16 mouse cellular contexts compared by ENCODE assay signal in genomic region chr1:36647631-36648030, GRCm38 (mm10). TPM values are rescaled to one million over a fixed set of nuclear protein-coding genes. Genes with fewer than 3 reads are reported as not detected.
A peak's percentile ranks its signal among the peaks of the same experiment; 100 is the strongest.
DNase-seq lines count a peak whose midpoint lies in the region; ATAC-seq and TF ChIP-seq lines count a peak whose summit lies in the region.
"Had no signal": no experiment of that assay in that cellular context is flagged by ENCODE, and none has a peak within 500 bp of the region (broad histone marks: within the 10 kb centered on the region; RNA-seq: fewer than 3 reads in every experiment).

No protein-coding gene starts in this region.

- no peak for DNase-seq in hindbrain, embryonic 10.5 days (ENCODE audit: low spot score)
- DNase-seq in hindbrain, embryonic 14.5 days (ENCODE audit: low spot score), result no peak
- DNase-seq in lung, postnatal 0 days (ENCODE audit: low spot score), result peak; percentile 26
- DNase-seq in lung, postnatal 4 days, result no peak
- peak; percentile 42 for DNase-seq in fat pad, adult 2 months (ENCODE audit: extremely low read depth, low read depth, low spot score)
- DNase-seq in gastrocnemius, postnatal 4 days (ENCODE audit: low spot score in 2 of 2), result no peak
- DNase-seq: cerebellum, adult 9-11 months had no signal

- 0 out of 2 replicates have a peak overlapping the region, but pooled peaks have one; percentile 16 for H3K27ac ChIP-seq in hindbrain, embryonic 10.5 days
- no peak overlapping the region for H3K27ac ChIP-seq in hindbrain, embryonic 14.5 days
- no peak overlapping the region for H3K27ac ChIP-seq in lung, postnatal 0 days (ENCODE audit: low read length)
- H3K27ac ChIP-seq in stomach, embryonic 15.5 days, result peak overlapping the region; percentile 64
- no peak overlapping the region for H3K27ac ChIP-seq in midbrain, embryonic 13.5 days
- H3K27ac ChIP-seq: embryonic facial prominence, embryonic 10.5 days; heart, embryonic 15.5 days; limb, embryonic 15.5 days; neural tube, embryonic 12.5 days had no signal

- H3K4me2 ChIP-seq in hindbrain, embryonic 14.5 days (replicated peaks), result no peak overlapping the region
- H3K4me2 ChIP-seq in lung, postnatal 0 days (replicated peaks; ENCODE audit: low read depth, low read length), result no peak overlapping the region
- H3K4me2 ChIP-seq in stomach, embryonic 15.5 days, result no peak overlapping the region
- no peak overlapping the region for H3K4me2 ChIP-seq in midbrain, embryonic 13.5 days (replicated peaks)
- H3K4me2 ChIP-seq: heart, embryonic 15.5 days; limb, embryonic 15.5 days; midbrain, embryonic 11.5 days; neural tube, embryonic 12.5 days had no signal

- TF ChIP-seq CTCF in lung, postnatal 0 days (IDR thresholded peaks at IDR 0.05), result peak; percentile 38

- H3K27me3 ChIP-seq in hindbrain, embryonic 10.5 days (ENCODE audit: insufficient read depth, poor library complexity, severe bottlenecking), result no peaks in the 10 kb centered on the region
- H3K27me3 ChIP-seq in hindbrain, embryonic 14.5 days (ENCODE audit: control insufficient read depth, insufficient read depth, low read length), result no peaks in the 10 kb centered on the region
- H3K27me3 ChIP-seq in lung, postnatal 0 days (replicated peaks; ENCODE audit: insufficient read depth, low read length), result no peaks in the 10 kb centered on the region
- H3K27me3 ChIP-seq in stomach, embryonic 15.5 days (replicated peaks), result no peaks in the 10 kb centered on the region
- no peaks in the 10 kb centered on the region for H3K27me3 ChIP-seq in midbrain, embryonic 13.5 days
- H3K27me3 ChIP-seq: heart, embryonic 15.5 days; limb, embryonic 15.5 days; neural tube, embryonic 12.5 days had no signal

- whole genome bisulfite sequencing in hindbrain, embryonic 10.5 days, result 59% methylated on average over 5 of the region's 5 CpGs
- 59% methylated on average over 5 of the region's 5 CpGs for WGBS in hindbrain, embryonic 14.5 days
- 40% methylated on average over 5 of the region's 5 CpGs for WGBS in lung, postnatal 0 days
- 52% methylated on average over 5 of the region's 5 CpGs for WGBS in stomach, embryonic 15.5 days
- 70% methylated on average over 5 of the region's 5 CpGs for WGBS in midbrain, embryonic 13.5 days

- H3K9me3 ChIP-seq in hindbrain, embryonic 10.5 days, result no peaks in the 10 kb centered on the region
- H3K9me3 ChIP-seq in hindbrain, embryonic 14.5 days (ENCODE audit: control insufficient read depth, low read length), result no peaks in the 10 kb centered on the region
- no peaks in the 10 kb centered on the region for H3K9me3 ChIP-seq in lung, postnatal 0 days (ENCODE audit: low read length)
- no peaks in the 10 kb centered on the region for H3K9me3 ChIP-seq in stomach, embryonic 15.5 days
- H3K9me3 ChIP-seq in midbrain, embryonic 13.5 days, result no peaks in the 10 kb centered on the region
- H3K9me3 ChIP-seq: embryonic facial prominence, embryonic 10.5 days; heart, embryonic 15.5 days; limb, embryonic 15.5 days; neural tube, embryonic 12.5 days had no signal

- H3K9ac ChIP-seq in hindbrain, embryonic 14.5 days, result no peak overlapping the region
- H3K9ac ChIP-seq in lung, postnatal 0 days (replicated peaks; ENCODE audit: low read depth), result no peak overlapping the region
- no peak overlapping the region for H3K9ac ChIP-seq in stomach, embryonic 15.5 days
- no peak overlapping the region for H3K9ac ChIP-seq in midbrain, embryonic 13.5 days (replicated peaks)
- H3K9ac ChIP-seq: heart, embryonic 15.5 days; limb, embryonic 15.5 days; neural tube, embryonic 12.5 days had no signal

- H3K4me1 ChIP-seq in hindbrain, embryonic 10.5 days (replicated peaks), result peaks cover 11% of the 10 kb centered on the region
- no peaks in the 10 kb centered on the region for H3K4me1 ChIP-seq in hindbrain, embryonic 14.5 days (replicated peaks; ENCODE audit: control insufficient read depth, insufficient read depth, low read length)
- no peaks in the 10 kb centered on the region for H3K4me1 ChIP-seq in lung, postnatal 0 days (ENCODE audit: insufficient read depth, low read depth, low read length)
- H3K4me1 ChIP-seq in stomach, embryonic 15.5 days, result no peaks in the 10 kb centered on the region
- H3K4me1 ChIP-seq in midbrain, embryonic 13.5 days (replicated peaks), result peaks cover 4% of the 10 kb centered on the region; the same call in 1 of the 2 replicates
- H3K4me1 ChIP-seq: heart, embryonic 15.5 days; limb, embryonic 15.5 days; neural tube, embryonic 12.5 days had no signal

- no peak for TF ChIP-seq EP300 in lung, postnatal 0 days (IDR thresholded peaks at IDR 0.05)

- ATAC-seq in hindbrain, embryonic 14.5 days (ENCODE audit: low FRiP score), result no peak
- peak; percentile 61 for ATAC-seq in lung, postnatal 0 days
- peak; percentile 75 for ATAC-seq in stomach, embryonic 15.5 days (ENCODE audit: insufficient read depth, low FRiP score, low read depth)
- no peak for ATAC-seq in midbrain, embryonic 13.5 days
- ATAC-seq: inflammation-experienced regulatory T-cells, adult 6 months had no signal

- H3K36me3 ChIP-seq in hindbrain, embryonic 10.5 days, result no peaks in the 10 kb centered on the region
- H3K36me3 ChIP-seq in hindbrain, embryonic 14.5 days (replicated peaks; ENCODE audit: control insufficient read depth, insufficient read depth), result no peaks in the 10 kb centered on the region
- H3K36me3 ChIP-seq in lung, postnatal 0 days (ENCODE audit: insufficient read depth, low read length), result no peaks in the 10 kb centered on the region
- no peaks in the 10 kb centered on the region for H3K36me3 ChIP-seq in stomach, embryonic 15.5 days
- H3K36me3 ChIP-seq in midbrain, embryonic 13.5 days, result no peaks in the 10 kb centered on the region
- H3K36me3 ChIP-seq: embryonic facial prominence, embryonic 10.5 days; heart, embryonic 15.5 days; limb, embryonic 15.5 days; neural tube, embryonic 12.5 days had no signal

- no peak overlapping the region for H3K4me3 ChIP-seq in hindbrain, embryonic 10.5 days
- H3K4me3 ChIP-seq in hindbrain, embryonic 14.5 days (replicated peaks; ENCODE audit: low read length), result no peak overlapping the region
- no peak overlapping the region for H3K4me3 ChIP-seq in lung, postnatal 0 days (ENCODE audit: low read depth, low read length)
- no peak overlapping the region for H3K4me3 ChIP-seq in stomach, embryonic 15.5 days (replicated peaks)
- H3K4me3 ChIP-seq in midbrain, embryonic 13.5 days (replicated peaks), result no peak overlapping the region
- H3K4me3 ChIP-seq: embryonic facial prominence, embryonic 10.5 days; heart, embryonic 15.5 days; limb, embryonic 15.5 days; neural tube, embryonic 12.5 days had no signal

RNA-seq across cellular contexts. Expression of gene Fam178b, which starts 35.4 kb away (rescaled TPM):
- 0.42 and 0.46 TPM in 2 replicates for polyA plus RNA-seq in hindbrain, embryonic 10.5 days (2016; fragmentation: Nextera tagmentation; extraction: Ambion mirVana)
- polyA plus RNA-seq in hindbrain, embryonic 14.5 days (2014; fragmentation: Nextera tagmentation; extraction: Ambion mirVana), result not detected in 2 replicates
- polyA plus RNA-seq in lung, postnatal 0 days (2015; fragmentation: Nextera tagmentation; extraction: Ambion mirVana), result 4.7 and 5.1 TPM in 2 replicates
- 0.68 and 0.96 TPM in 2 replicates for polyA plus RNA-seq in stomach, embryonic 15.5 days (2015; fragmentation: Nextera tagmentation; extraction: Ambion mirVana)
- total RNA-seq in gastrocnemius, postnatal 4 days (2021), result 1 to 10 TPM; 1.3 to 1.5 TPM
- not detected in 2 replicates for polyA plus RNA-seq in midbrain, embryonic 13.5 days (2015; fragmentation: Nextera tagmentation; extraction: Ambion mirVana)
- total RNA-seq: left cerebral cortex, adult 18-20 months had no signal

RNA-seq across cellular contexts. Expression of gene Cox5b, which starts 43.6 kb away (rescaled TPM):
- 566 and 596 TPM in 2 replicates for polyA plus RNA-seq in hindbrain, embryonic 10.5 days (2016; fragmentation: Nextera tagmentation; extraction: Ambion mirVana)
- polyA plus RNA-seq in hindbrain, embryonic 14.5 days (2014; fragmentation: Nextera tagmentation; extraction: Ambion mirVana), result 772 and 811 TPM in 2 replicates
- polyA plus RNA-seq in lung, postnatal 0 days (2015; fragmentation: Nextera tagmentation; extraction: Ambion mirVana), result 408 and 474 TPM in 2 replicates
- polyA plus RNA-seq in stomach, embryonic 15.5 days (2015; fragmentation: Nextera tagmentation; extraction: Ambion mirVana), result 638 and 681 TPM in 2 replicates
- total RNA-seq in gastrocnemius, postnatal 4 days (2021), result 100 to 1,000 TPM; 933 to 949 TPM
- polyA plus RNA-seq in midbrain, embryonic 13.5 days (2015; fragmentation: Nextera tagmentation; extraction: Ambion mirVana), result 576 and 579 TPM in 2 replicates

Comparison
In these comparisons a context has a peak if more than half of its experiments do, and no peak if none do; other contexts are left out.
1. DNase-seq: peak in lung, postnatal 0 days (single experiment) and fat pad, adult 2 months (single experiment); none in hindbrain, embryonic 10.5 days (single experiment), hindbrain, embryonic 14.5 days (single experiment), lung, postnatal 4 days (0 of 2) and gastrocnemius, postnatal 4 days (0 of 2).
2. H3K27ac ChIP-seq: peak in hindbrain, embryonic 10.5 days (single experiment) and stomach, embryonic 15.5 days (single experiment); none in hindbrain, embryonic 14.5 days (single experiment), lung, postnatal 0 days (single experiment) and midbrain, embryonic 13.5 days (single experiment).
3. ATAC-seq: peak in lung, postnatal 0 days (single experiment) and stomach, embryonic 15.5 days (single experiment); none in hindbrain, embryonic 14.5 days (single experiment) and midbrain, embryonic 13.5 days (single experiment).